Mouse (Mus musculus) limb, embryonic 13.5 days (tissue): Measurements from ENCODE around the gene Smad6. TPM values are rescaled to one million over a fixed set of nuclear protein-coding genes. Genes with fewer than 3 reads are reported as not detected.

Experiments
- ATAC-seq: fragments of 200-750 bp; cut with Nextera tagmentation; 2 replicates; pipeline ENCODE4 v1.8.0; 2017; ENCODE audit warnings: low read depth, moderate number of reproducible peaks, moderate TSS enrichment; ENCODE audit not compliant: low FRiP score
- H3K27ac ChIP-seq: fragments of 300-500 bp; sonication (generic); 2 replicates; pipeline ENCODE4 v1.5.1; 2015; ENCODE audit warnings: inconsistent platforms, mild to moderate bottlenecking, moderate library complexity
- H3K27me3 ChIP-seq: fragments of 300-500 bp; sonication (generic); 2 replicates; pipeline ENCODE4 v1.6.1; 2015; ENCODE audit warnings: mild to moderate bottlenecking, inconsistent platforms
- H3K36me3 ChIP-seq: fragments of 300-500 bp; sonication (generic); 2 replicates; pipeline ENCODE4 v1.6.1; 2015; ENCODE audit warnings: inconsistent platforms, mild to moderate bottlenecking, moderate library complexity
- H3K4me1 ChIP-seq: fragments of 300-500 bp; sonication (generic); 2 replicates; pipeline ENCODE4 v1.6.1; 2015; ENCODE audit warnings: inconsistent platforms
- H3K4me2 ChIP-seq: fragments of 300-500 bp; sonication (generic); replicated peaks from 2 replicates; pipeline ENCODE4 v1.6.1; 2015; ENCODE audit warnings: inconsistent platforms, mild to moderate bottlenecking, moderate library complexity
- H3K4me3 ChIP-seq: fragments of 300-500 bp; sonication (generic); 2 replicates; pipeline ENCODE4 v1.5.1; 2015; ENCODE audit warnings: moderate library complexity, mild to moderate bottlenecking, inconsistent platforms
- H3K9ac ChIP-seq: fragments of 300-500 bp; sonication (generic); 2 replicates; pipeline ENCODE4 v1.6.1; 2015; ENCODE audit warnings: mild to moderate bottlenecking, inconsistent platforms
- H3K9me3 ChIP-seq: fragments of 300-500 bp; sonication (generic); 2 replicates; pipeline ENCODE4 v1.6.1; 2016; ENCODE audit warnings: inconsistent platforms
- WGBS: fragments of 180-500 bp; shearing (Covaris S2); methylation state at CpG from one replicate; pipeline ENCODE4 v1.1.7; 2015; 5-methylcytosine and 5-hydroxymethylcytosine counted together
- polyA plus RNA-seq: library from polyadenylated mRNA; unstranded; fragments of >200 nt; fragmentation: Nextera tagmentation; extraction: Ambion mirVana; gene quantifications from 2 replicates; pipeline ENCODE4 v1.2.1, GENCODE M21; 2015

Gene Smad6
- polyA plus RNA-seq, 1 experiment from 2014 or later = 10.8 TPM

- H3K4me2 ChIP-seq = no peak overlapping the region
- no peaks in the 10 kb centered on the region for H3K36me3 ChIP-seq
- no peak overlapping the region for H3K27ac ChIP-seq
- no peaks in the 10 kb centered on the region for H3K27me3 ChIP-seq
- H3K9ac ChIP-seq = no peak overlapping the region
- no peak for ATAC-seq
- no peak overlapping the region for H3K4me3 ChIP-seq
- 0 out of 2 replicates have a peak, but pooled peaks cover 4% of the 10 kb centered on the region for H3K4me1 ChIP-seq
- 0 out of 2 replicates have a peak, but pooled peaks cover 5% of the 10 kb centered on the region for H3K9me3 ChIP-seq
- WGBS = 81% methylated on average over 18 of the region's 18 CpGs
Measured at GRCm38 (mm10) chr9:63919001-63919555, 102.8 kb downstream of the Smad6 start.

GRCm38 (mm10) chr9:63918245-63918644 is 103.6 kb downstream of the Smad6 start:
- WGBS = 70% methylated on average over 4 of the region's 4 CpGs

GRCm38 (mm10) chr9:63916441-63916840 is 105.4 kb downstream of the Smad6 start:
- H3K36me3 ChIP-seq = no peaks in the 10 kb centered on the region
- H3K9ac ChIP-seq = no peak overlapping the region
- no peak overlapping the region for H3K27ac ChIP-seq
- no peaks in the 10 kb centered on the region for H3K27me3 ChIP-seq
- no peaks in the 10 kb centered on the region for H3K9me3 ChIP-seq
- 72% methylated on average over 6 of the region's 6 CpGs for WGBS
- H3K4me2 ChIP-seq = no peak overlapping the region
- H3K4me1 ChIP-seq = peaks cover 13% of the 10 kb centered on the region
- no peak overlapping the region for H3K4me3 ChIP-seq
- no peak for ATAC-seq

More at GRCm38 (mm10) chr9:63918245-63918644, 103.6 kb downstream of the Smad6 start:
- Histone ChIP-seq H3K36me3 (no peaks in the 10 kb centered on the region), H3K4me3 (no peak overlapping the region), H3K27ac (no peak overlapping the region), H3K4me1 (0 out of 2 replicates have a peak, but pooled peaks cover 4% of the 10 kb centered on the region), H3K9ac (no peak overlapping the region), H3K9me3 (0 out of 2 replicates have a peak, but pooled peaks cover 5% of the 10 kb centered on the region), H3K27me3 (no peaks in the 10 kb centered on the region), H3K4me2 (no peak overlapping the region)
- ATAC-seq = peak; percentile 52; the same call in 1 of the 2 replicates

- H3K4me1 ChIP-seq = peaks cover 13% of the 10 kb centered on the region
- no peak for ATAC-seq
- no peaks in the 10 kb centered on the region for H3K36me3 ChIP-seq
- H3K4me3 ChIP-seq = no peak overlapping the region
- H3K27ac ChIP-seq = no peak overlapping the region
- H3K9me3 ChIP-seq = no peaks in the 10 kb centered on the region
- H3K9ac ChIP-seq = no peak overlapping the region
- 62% methylated on average over 5 of the region's 5 CpGs for WGBS
- no peak overlapping the region for H3K4me2 ChIP-seq
- no peaks in the 10 kb centered on the region for H3K27me3 ChIP-seq
Measured at GRCm38 (mm10) chr9:63915976-63916375, 105.9 kb downstream of the Smad6 start.

GRCm38 (mm10) chr9:63914944-63915343 is 106.9 kb downstream of the Smad6 start:
- 79% methylated on average over 5 of the region's 5 CpGs for WGBS
- H3K4me3 ChIP-seq = no peak overlapping the region
- H3K9me3 ChIP-seq = no peaks in the 10 kb centered on the region
- H3K27ac ChIP-seq = no peak overlapping the region
- H3K9ac ChIP-seq = no peak overlapping the region
- H3K36me3 ChIP-seq = no peaks in the 10 kb centered on the region
- no peaks in the 10 kb centered on the region for H3K27me3 ChIP-seq
- no peak overlapping the region for H3K4me2 ChIP-seq
- ATAC-seq = no peak
- H3K4me1 ChIP-seq = peaks cover 13% of the 10 kb centered on the region

GRCm38 (mm10) chr9:63912051-63912450 is 109.8 kb downstream of the Smad6 start:
- H3K9me3 ChIP-seq = no peaks in the 10 kb centered on the region
- no peaks in the 10 kb centered on the region for H3K27me3 ChIP-seq
- H3K4me1 ChIP-seq = peaks cover 9% of the 10 kb centered on the region
- no peak overlapping the region for H3K4me3 ChIP-seq
- H3K36me3 ChIP-seq = no peaks in the 10 kb centered on the region
- ATAC-seq = no peak
- no peak overlapping the region for H3K27ac ChIP-seq
- H3K4me2 ChIP-seq = no peak overlapping the region
- 41% methylated on average over 9 of the region's 9 CpGs for WGBS
- no peak overlapping the region for H3K9ac ChIP-seq

GRCm38 (mm10) chr9:63909618-63910017 is 112.2 kb downstream of the Smad6 start:
- ATAC-seq = peak; percentile 72; the same call in 1 of the 2 replicates
- WGBS = 13% methylated on average over 5 of the region's 5 CpGs

GRCm38 (mm10) chr9:63904543-63904942 is 117.3 kb downstream of the Smad6 start:
- H3K9ac ChIP-seq = no peak overlapping the region
- 91% methylated on average over 2 of the region's 2 CpGs for WGBS
- no peak for ATAC-seq

More at GRCm38 (mm10) chr9:63909618-63910017, 112.2 kb downstream of the Smad6 start:
- Histone ChIP-seq H3K4me1 (peaks cover 9% of the 10 kb centered on the region), H3K36me3 (no peaks in the 10 kb centered on the region), H3K9ac (no peak overlapping the region), H3K27ac (no peak overlapping the region), H3K4me3 (no peak overlapping the region), H3K9me3 (no peaks in the 10 kb centered on the region), H3K27me3 (no peaks in the 10 kb centered on the region), H3K4me2 (no peak overlapping the region)

More at GRCm38 (mm10) chr9:63904543-63904942, 117.3 kb downstream of the Smad6 start:
- Histone ChIP-seq H3K27ac (no peak overlapping the region), H3K27me3 (no peaks in the 10 kb centered on the region), H3K4me1 (no peaks in the 10 kb centered on the region), H3K36me3 (no peaks in the 10 kb centered on the region), H3K9me3 (peaks cover 8% of the 10 kb centered on the region), H3K4me3 (no peak overlapping the region), H3K4me2 (no peak overlapping the region)

Other genes starting within 250 kb of the Smad6 start
- not detected in 2 replicates for gene Lctl, start 95.1 kb upstream of the Smad6 start, polyA plus RNA-seq
- gene Zwilch, start 151.0 kb upstream of the Smad6 start, polyA plus RNA-seq = 19.3 and 23.7 TPM in 2 replicates
- 1,136 and 1,154 TPM in 2 replicates for gene Rpl4, start 151.3 kb upstream of the Smad6 start, polyA plus RNA-seq
- 30.4 and 30.5 TPM in 2 replicates for gene Snapc5, start 157.2 kb upstream of the Smad6 start, polyA plus RNA-seq
- 3.0 and 3.2 TPM in 2 replicates for gene Uchl4, start 213.1 kb upstream of the Smad6 start, polyA plus RNA-seq
- 79.0 and 80.1 TPM in 2 replicates for gene Map2k1, start 231.6 kb upstream of the Smad6 start, polyA plus RNA-seq